Comparison of ENCODE assay signal across 8 mouse cellular contexts in genomic region chr15:80797757-80798156, GRCm38 (mm10).
DNase-seq lines count a peak whose midpoint lies in the region; ATAC-seq and TF ChIP-seq lines count a peak whose summit lies in the region.

No protein-coding gene starts in this region.

- peak overlapping the region; percentile 80 for H3K27ac ChIP-seq in forebrain, embryonic 14.5 days (ENCODE audit: low read depth, low read length)
- peak overlapping the region; percentile 81 for H3K27ac ChIP-seq in liver, postnatal 0 days (ENCODE audit: low read depth)
- peak overlapping the region; percentile 84 for H3K27ac ChIP-seq in neural tube, embryonic 13.5 days (replicated peaks)

- H3K4me1 ChIP-seq in forebrain, embryonic 14.5 days (ENCODE audit: control insufficient read depth, insufficient read depth, low read length) = peaks cover 25% of the 10 kb centered on the region
- peaks cover 22% of the 10 kb centered on the region for H3K4me1 ChIP-seq in liver, postnatal 0 days (ENCODE audit: insufficient read depth)
- H3K4me1 ChIP-seq in neural tube, embryonic 13.5 days (replicated peaks) = peaks cover 38% of the 10 kb centered on the region

- no peaks in the 10 kb centered on the region for H3K36me3 ChIP-seq in forebrain, embryonic 14.5 days (ENCODE audit: control insufficient read depth, insufficient read depth, low read length)
- no peaks in the 10 kb centered on the region for H3K36me3 ChIP-seq in liver, postnatal 0 days (replicated peaks; ENCODE audit: insufficient read depth, low read length)
- H3K36me3 ChIP-seq in neural tube, embryonic 13.5 days = no peaks in the 10 kb centered on the region

- 2% methylated on average over 6 of the region's 6 CpGs for WGBS in forebrain, embryonic 14.5 days
- WGBS in liver, postnatal 0 days (ENCODE audit: insufficient replicate concordance) = 4% methylated on average over 6 of the region's 6 CpGs
- WGBS in neural tube, embryonic 13.5 days = 0% methylated on average over 6 of the region's 6 CpGs

- peak overlapping the region; percentile 73 for H3K9ac ChIP-seq in forebrain, embryonic 14.5 days (ENCODE audit: low read length)
- peak overlapping the region; percentile 69 for H3K9ac ChIP-seq in liver, postnatal 0 days (replicated peaks)
- peak overlapping the region; percentile 67 for H3K9ac ChIP-seq in neural tube, embryonic 13.5 days

- H3K27me3 ChIP-seq in forebrain, embryonic 14.5 days (replicated peaks; ENCODE audit: control insufficient read depth, insufficient read depth, low read length) = no peaks in the 10 kb centered on the region
- no peaks in the 10 kb centered on the region for H3K27me3 ChIP-seq in liver, postnatal 0 days (ENCODE audit: insufficient read depth, low read length)
- H3K27me3 ChIP-seq in neural tube, embryonic 13.5 days = no peaks in the 10 kb centered on the region

- peak; percentile 56 for ATAC-seq in forebrain, embryonic 14.5 days
- ATAC-seq in liver, postnatal 0 days = peak; percentile 63
- peak; percentile 77 for ATAC-seq in neural tube, embryonic 13.5 days (ENCODE audit: low read depth)

- TF ChIP-seq EP300 in liver, postnatal 0 days (IDR thresholded peaks at IDR 0.05; ENCODE audit: low read depth) = no peak

- H3K4me3 ChIP-seq in forebrain, embryonic 14.5 days (ENCODE audit: low read depth, low read length) = peak overlapping the region; percentile 48
- peak overlapping the region; percentile 62 for H3K4me3 ChIP-seq in liver, postnatal 0 days (ENCODE audit: low read depth, low read length)
- H3K4me3 ChIP-seq in neural tube, embryonic 13.5 days = peak overlapping the region; percentile 63

- no peaks in the 10 kb centered on the region for H3K9me3 ChIP-seq in forebrain, embryonic 14.5 days (replicated peaks; ENCODE audit: control insufficient read depth, low read length)
- no peaks in the 10 kb centered on the region for H3K9me3 ChIP-seq in liver, postnatal 0 days (ENCODE audit: low read length)
- no peaks in the 10 kb centered on the region for H3K9me3 ChIP-seq in neural tube, embryonic 13.5 days

- no peak for TF ChIP-seq CTCF in liver, postnatal 0 days (IDR thresholded peaks at IDR 0.05; ENCODE audit: low read depth)

- DNase-seq in 3T3-L1 (ENCODE audit: low read depth, low spot score) (peak; percentile 93), ES-CJ7 (ENCODE audit: low read depth, low spot score) (peak; percentile 47)
- peak; percentile 27 for DNase-seq in cerebellum, adult 11 months
- DNase-seq in forebrain, embryonic 14.5 days (ENCODE audit: low spot score) = peak; percentile 62
- peak; percentile 83 for DNase-seq in induced T-regulatory cell, adult 2 months (ENCODE audit: low read depth)
- DNase-seq in liver, postnatal 0 days = peak; percentile 32
- DNase-seq in thymus, postnatal 36 days = peak; percentile 54 to 64

- peak overlapping the region; percentile 63 for H3K4me2 ChIP-seq in forebrain, embryonic 14.5 days (ENCODE audit: low read length)
- peak overlapping the region; percentile 79 for H3K4me2 ChIP-seq in liver, postnatal 0 days (ENCODE audit: low read depth, low read length)
- peak overlapping the region; percentile 63 for H3K4me2 ChIP-seq in neural tube, embryonic 13.5 days

Comparison
In these comparisons a context has a peak if more than half of its experiments do, and no peak if none do; other contexts are left out.
1. Peak in every context shown above with its lines: DNase-seq, ATAC-seq, H3K4me3 ChIP-seq and H3K27ac ChIP-seq.
2. DNase-seq: peak in every context shown above with its lines; median percentile 93 in 3T3-L1; 83 in induced T-regulatory cell, adult 2 months; 62 in forebrain, embryonic 14.5 days; 59 in thymus, postnatal 36 days; 47 in ES-CJ7; 32 in liver, postnatal 0 days; 27 in cerebellum, adult 11 months.